Mouse (Mus musculus): ENCODE measurements around the gene Npnt.

The Npnt gene

GRCm38 (mm10) chr3:132949791-132950528 lies at the start of gene Npnt:
Gene Npnt (minus strand): TSS chr3:132950291.
- no peak for DNase-seq (ENCODE audit: low spot score)

DNA sequence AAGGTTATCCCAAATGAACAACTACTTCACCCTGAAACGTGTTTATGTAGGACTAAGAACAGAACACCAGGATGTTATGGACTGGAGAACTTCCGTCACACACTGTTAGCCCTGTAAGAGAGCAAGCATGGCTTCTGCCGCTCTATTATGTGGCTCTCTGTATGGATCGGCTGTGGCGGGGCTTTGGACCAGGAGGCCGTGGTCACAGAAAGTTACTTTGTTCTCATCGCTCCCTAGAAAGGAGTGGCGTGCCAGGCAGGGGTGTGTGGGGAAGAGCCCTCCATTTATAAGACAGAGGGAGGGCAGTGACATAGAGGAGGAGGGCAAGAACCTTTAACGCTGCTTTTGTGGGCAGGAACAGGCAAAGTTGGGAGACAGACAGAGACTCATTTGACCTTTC lies 46.2 kb upstream of the Npnt start:
- no peak for DNase-seq (ENCODE audit: low spot score)

DNA sequence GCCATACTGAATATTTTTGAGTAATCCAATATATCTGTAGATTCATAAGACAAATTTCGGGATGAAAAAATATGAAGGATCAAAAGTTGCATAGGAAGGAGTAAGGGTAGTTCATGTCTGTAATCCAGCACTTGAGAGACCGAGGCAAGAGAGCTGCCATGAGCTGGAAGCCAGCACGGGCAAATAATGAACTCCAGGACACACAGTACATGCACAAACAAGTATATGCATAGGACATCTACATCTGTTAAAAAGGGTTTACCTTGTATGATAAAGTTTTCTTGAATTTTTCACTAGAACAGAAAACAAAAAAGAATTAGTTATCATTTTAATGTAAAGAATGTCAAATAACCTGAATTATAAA lies 45.8 kb upstream of the Npnt start:
- no peak for DNase-seq (ENCODE audit: low spot score)

DNA sequence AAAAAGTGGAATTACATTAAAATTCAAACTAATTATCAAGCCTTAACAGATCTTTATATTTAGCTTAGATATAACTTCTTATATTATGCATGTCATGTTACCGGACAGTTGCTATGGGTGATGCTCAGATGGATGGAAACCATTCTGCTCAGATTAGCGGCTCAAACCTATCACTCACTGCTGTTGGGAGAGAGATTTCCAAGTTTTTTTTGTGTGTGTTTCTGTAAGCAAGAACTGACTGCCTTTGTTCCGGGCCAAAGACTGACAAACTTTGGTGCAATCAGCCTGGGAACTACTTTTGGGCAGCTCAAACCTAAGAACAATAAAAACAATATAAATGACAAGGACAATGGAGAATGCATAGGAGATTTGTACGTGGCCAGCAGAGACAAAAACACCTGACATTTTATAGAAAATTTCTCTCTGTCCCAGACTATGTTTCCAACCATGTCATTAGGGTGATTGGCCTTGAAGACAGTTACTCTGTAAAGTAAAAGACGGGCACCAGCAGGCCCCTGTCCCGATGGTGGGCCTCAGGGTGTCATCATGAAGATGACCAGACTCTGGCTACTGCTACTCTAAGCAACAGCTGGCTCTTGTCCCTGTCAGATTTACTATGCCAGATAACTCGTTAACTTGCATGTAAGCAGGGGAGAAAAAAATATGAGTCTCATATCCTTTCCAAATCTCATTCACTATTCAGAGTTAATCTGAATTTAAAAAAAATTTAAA lies 45.2 kb upstream of the Npnt start:
- DNase-seq (ENCODE audit: low spot score): no peak

DNA sequence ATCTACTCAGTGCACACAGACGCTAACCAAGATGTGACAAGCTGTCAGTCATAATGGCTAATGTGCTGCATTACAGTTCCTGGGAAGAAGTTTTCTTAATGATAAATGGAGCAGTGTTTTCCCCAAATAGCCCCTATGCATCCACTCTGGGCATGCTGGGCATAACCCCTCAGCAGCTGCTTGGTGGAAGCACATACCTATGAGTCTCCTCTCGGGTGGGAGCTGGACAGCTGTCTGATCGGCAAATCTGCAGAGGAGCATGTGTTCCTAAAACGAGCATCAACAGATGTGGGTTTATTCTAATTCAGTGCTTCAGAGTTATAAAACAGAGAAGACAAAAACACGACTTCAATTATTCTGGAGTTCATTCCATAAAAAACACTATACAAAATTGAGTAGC lies 36.1 kb upstream of the Npnt start:
- DNase-seq (ENCODE audit: low spot score): no peak

DNA sequence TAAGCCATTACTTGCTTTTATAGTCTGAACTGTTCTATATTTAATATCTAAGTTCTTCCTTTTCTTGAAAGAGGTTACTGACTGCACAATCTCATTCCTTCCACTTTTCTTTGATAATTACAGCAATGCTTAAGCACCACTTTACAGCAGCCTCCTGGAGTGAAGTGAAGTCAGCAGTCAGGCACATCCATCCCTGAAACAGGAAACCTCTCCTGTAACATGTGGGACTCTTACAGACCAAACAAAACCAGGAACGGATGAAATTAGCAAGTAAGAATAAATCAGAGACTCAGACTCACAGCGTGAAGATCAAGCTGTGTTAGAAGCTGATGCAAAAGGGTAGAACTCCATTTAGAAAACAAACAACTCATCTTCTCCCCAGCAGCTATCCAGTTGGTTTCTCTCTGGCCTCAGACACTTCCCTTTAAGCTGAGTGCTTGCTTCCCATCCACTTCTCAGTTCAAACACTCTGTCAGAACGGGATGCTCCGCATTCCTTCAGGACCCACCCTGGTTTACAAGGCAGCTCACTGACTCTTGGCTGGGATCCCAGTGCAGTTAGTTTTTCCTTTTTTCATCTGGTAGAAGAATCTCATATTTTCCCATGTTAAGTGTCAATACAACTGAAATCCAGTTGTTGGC lies 33.9 kb upstream of the Npnt start:
- no peak for DNase-seq (ENCODE audit: low spot score)

DNA sequence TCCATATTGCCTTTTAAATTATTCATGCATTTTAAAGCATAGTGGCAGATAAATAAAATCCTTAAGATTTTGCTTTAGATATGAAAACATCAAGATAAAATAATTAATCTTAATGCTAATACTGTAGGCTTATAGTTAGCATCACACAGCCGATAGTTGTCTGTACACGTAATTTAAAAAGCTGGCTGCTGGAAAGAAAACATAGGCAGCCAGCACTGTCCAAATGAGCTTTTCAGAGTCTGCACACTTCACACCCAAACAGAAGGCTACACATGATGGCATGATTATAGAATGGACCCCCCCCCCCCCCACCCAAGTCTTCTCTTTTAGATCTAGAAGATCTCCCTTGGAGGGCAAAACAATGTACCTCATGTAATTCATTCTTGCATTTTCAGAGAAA lies 31.9 kb upstream of the Npnt start:
- DNase-seq (ENCODE audit: low spot score): no peak

GRCm38 (mm10) chr3:132979781-132980461 lies 29.8 kb upstream of the Npnt start:
- DNase-seq (ENCODE audit: low spot score): no peak

- DNase-seq (ENCODE audit: low spot score): no peak
These were observed 16.2 kb upstream of the Npnt start for GRCm38 (mm10) chr3:132966255-132966654.

- DNase-seq (ENCODE audit: low spot score): no peak
These were observed 14.8 kb upstream of the Npnt start for GRCm38 (mm10) chr3:132964715-132965507.

GRCm38 (mm10) chr3:132962631-132963361 lies 12.7 kb upstream of the Npnt start:
- no peak for DNase-seq (ENCODE audit: low spot score)

DNA sequence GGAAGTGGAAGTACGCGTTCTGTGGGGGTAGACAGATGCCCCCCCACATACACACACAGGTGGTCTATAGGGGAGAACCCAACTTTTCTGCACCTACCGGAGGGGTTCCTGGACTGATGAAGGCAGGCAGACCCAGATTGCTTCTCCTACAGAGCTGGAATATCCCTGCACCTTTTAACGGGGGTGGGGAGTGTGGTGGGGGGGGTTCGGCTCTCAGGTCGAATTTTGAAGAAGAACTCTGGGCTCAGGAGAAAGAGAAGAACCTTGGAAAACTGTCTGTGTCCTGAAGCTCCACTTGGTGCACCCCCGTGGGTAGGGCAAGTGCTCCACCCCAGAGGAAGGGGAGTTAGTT lies 414 bp upstream of the Npnt start:
- DNase-seq (ENCODE audit: low spot score): no peak

GRCm38 (mm10) chr3:132949380-132949790 lies 706 bp downstream of the Npnt start:
- no peak for DNase-seq (ENCODE audit: low spot score)

- no peak for DNase-seq (ENCODE audit: low spot score)
These were observed 1.7 kb downstream of the Npnt start for GRCm38 (mm10) chr3:132948298-132948795.

DNA sequence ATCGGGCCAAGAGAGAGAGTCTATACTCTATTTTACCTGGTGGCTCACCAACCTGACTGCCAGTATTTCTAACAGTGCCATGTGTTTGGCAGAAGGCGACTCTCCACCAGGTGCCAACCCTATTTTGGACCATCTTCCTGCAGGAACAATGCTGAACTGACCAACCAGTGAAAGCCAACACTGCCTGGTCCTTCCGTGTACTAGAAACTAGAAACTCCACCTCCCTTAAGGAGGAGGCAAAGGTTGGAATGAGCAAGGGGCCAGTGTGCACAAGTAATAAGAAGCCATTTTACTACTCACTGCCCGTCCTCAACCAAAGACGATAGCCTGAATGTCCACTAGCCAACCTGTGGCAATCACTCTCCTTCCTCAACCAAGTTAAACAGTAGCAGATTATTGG lies 4.0 kb downstream of the Npnt start:
- DNase-seq (ENCODE audit: low spot score): no peak

DNA sequence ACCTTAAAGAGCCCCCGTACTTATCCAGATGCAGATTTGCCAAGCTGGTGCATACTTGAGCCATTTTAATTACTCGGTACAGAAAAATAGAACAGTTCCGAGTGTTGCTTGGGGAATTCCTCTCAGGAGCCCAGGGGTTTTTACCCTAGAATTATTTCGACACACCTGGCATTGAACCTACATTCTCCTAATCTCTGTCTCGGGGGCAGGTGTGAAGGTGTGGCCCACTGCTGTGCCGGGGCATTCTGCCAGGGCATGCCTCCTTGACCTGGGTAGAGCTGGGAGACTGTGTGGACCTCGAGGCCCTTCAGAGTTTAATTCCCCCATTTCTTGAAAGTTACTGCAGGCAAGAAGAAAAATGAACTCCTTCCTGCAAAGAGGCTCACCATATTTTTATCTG lies 4.4 kb downstream of the Npnt start:
- no peak for DNase-seq (ENCODE audit: low spot score)

DNA sequence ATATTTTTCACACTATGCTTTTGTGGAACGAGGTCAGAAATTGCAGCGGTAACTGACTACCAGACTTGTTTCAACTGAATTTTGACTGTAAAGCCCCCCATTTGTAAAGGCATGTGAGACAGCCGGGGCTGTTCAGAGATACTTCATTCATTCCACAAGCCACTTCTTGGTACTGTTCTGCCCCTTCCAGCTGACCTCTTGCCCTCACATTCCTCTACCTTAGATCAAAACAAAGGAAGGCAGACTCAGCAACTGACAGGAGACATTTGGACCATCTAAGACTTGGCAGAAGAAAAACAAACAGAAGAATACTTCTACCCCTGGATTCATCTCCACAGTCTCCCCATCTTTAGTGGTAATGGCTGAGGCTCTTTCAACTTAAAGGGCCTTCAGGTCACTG lies 5.5 kb downstream of the Npnt start:
- DNase-seq (ENCODE audit: low spot score): no peak

DNA sequence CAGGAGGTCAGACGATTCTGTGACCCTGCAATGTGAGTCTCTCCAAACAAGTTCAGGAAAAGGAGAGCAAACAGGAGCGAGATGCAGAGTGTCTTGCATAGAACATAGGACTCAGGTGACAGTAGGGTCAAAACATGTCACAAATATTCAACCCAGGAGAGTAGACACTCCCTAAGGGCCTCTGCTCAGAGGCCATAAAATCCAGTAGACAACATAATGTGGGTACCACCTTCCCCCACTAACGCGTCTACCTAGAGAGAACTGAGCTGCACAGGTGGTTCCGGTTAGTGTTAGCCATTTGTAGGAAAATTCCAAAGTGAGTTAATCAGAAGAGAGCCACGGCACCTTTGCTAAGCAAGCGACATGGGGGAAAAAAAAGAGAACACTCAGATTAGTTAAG lies 5.9 kb downstream of the Npnt start:
- DNase-seq (ENCODE audit: low spot score): no peak

DNA sequence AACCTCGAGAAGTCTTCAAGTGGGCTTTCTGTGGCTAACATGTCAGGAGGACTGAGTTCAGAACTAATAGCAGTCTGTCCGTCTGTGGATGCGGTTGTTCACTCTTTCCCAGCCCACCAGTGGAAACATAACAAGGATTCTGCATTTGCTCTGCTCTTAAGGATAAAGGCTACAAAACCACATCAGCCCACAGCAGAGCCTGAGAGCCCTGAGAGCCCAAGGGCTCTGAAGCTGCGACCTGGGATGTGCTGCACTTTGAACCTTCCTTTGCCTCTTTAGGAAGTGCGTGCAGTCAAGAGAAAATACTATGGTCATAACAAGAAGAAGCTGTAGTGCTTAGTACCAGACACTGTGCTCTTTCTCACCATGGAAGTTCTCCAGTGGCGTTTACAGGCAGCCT lies 7.3 kb downstream of the Npnt start:
- no peak for DNase-seq (ENCODE audit: low spot score)

DNA sequence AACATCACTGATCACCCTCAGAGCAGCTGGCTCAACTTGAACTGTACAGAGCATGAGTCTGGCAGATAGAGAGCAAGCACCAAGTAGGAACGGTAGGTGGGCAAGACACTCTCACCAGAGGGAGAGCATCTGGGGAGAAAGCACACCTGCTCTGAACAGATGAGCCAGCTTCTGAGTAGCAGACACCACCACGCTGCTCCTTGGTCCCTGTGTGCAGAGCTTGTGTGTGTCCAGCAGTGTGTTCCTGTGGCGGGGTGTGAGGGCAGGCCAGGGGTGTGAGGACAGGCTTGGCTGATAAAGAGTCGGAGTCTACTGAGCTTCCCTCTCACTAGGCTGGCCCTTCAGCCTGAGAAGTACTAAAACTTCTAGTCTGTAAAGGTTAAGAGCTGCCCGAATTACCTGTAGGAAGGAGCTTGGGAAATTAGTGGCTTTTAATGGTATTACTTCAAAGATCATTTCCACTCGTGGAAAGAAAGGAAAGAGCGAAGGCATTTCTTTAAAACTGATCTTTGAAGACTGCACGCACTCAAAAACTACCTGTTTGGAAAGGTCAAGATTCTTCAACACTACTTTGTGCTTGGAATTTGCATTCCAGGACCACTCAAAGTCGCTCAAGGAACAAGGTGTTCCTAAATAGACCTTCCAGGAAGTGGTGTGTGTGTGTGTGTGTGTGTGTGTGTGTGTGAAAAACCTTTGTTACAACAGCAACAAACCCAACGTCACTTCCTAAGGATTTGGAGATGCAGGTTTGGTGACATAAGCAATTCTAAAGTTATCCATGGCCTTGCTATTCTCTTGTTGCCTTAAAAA lies 9.7 kb downstream of the Npnt start:
- no peak for DNase-seq (ENCODE audit: low spot score)
